Mouse (Mus musculus) urinary bladder, postnatal 25 days (tissue): Measurements from ENCODE around the gene Mup4.
A peak's percentile ranks its signal among the peaks of the same experiment; 100 is the strongest.
"Not testable (repeated sequence)": the region's sequence is repeated elsewhere in the genome, so short reads cannot be mapped to it uniquely, and the experiment has no call there.

ENCODE experiments used
- DNase-seq: peaks from one replicate; pipeline ENCODE4 v3.0.0; 2022; ENCODE audit warnings: low spot score

The Mup4 gene

GRCm38 (mm10) chr4:59960610-59961009, at the start of gene Mup4:
TSS of gene Mup4 (minus strand) at chr4:59960710.
- DNase-seq: no peak

- DNase-seq: not testable (repeated sequence)
Observed at GRCm38 (mm10) chr4:59997894-59998293, 37.4 kb upstream of the Mup4 start.

- no peak for DNase-seq
Observed at GRCm38 (mm10) chr4:59963405-59964344, 3.2 kb upstream of the Mup4 start, which contains the start of gene Mup6. TSS of gene Mup6 (plus strand) at chr4:59964294.

GRCm38 (mm10) chr4:59937543-59937942, 23.0 kb downstream of the Mup4 start:
- no peak for DNase-seq

- no peak for DNase-seq
Observed at GRCm38 (mm10) chr4:59932505-59933281, 27.8 kb downstream of the Mup4 start.

GRCm38 (mm10) chr4:59928347-59928746, 32.2 kb downstream of the Mup4 start:
- DNase-seq: peak; percentile 61

GRCm38 (mm10) chr4:59927666-59928065, 32.8 kb downstream of the Mup4 start:
- DNase-seq: no peak

GRCm38 (mm10) chr4:59925082-59925481, 35.4 kb downstream of the Mup4 start:
- DNase-seq: no peak

GRCm38 (mm10) chr4:59917966-59918365, 42.5 kb downstream of the Mup4 start:
- no peak for DNase-seq

GRCm38 (mm10) chr4:59914608-59915403, 45.7 kb downstream of the Mup4 start, which contains the start of gene Slc46a2:
TSS of gene Slc46a2 (minus strand) at chr4:59915056.
- no peak for DNase-seq

GRCm38 (mm10) chr4:59908785-59909184, 51.7 kb downstream of the Mup4 start:
- no peak for DNase-seq

- no peak for DNase-seq
Observed at GRCm38 (mm10) chr4:59907657-59908230, 52.8 kb downstream of the Mup4 start.

- DNase-seq: no peak
Observed at GRCm38 (mm10) chr4:59907092-59907491, 53.4 kb downstream of the Mup4 start.
